Mouse (Mus musculus) heart, embryonic 13.5 days (tissue): Measurements from ENCODE around the gene Cd82. TPM values are rescaled to one million over a fixed set of nuclear protein-coding genes. Genes with fewer than 3 reads are reported as not detected.
A peak's percentile ranks its signal among the peaks of the same experiment; 100 is the strongest.

Experiments used
- ATAC-seq: fragments of 200-750 bp; cut with Nextera tagmentation; 2 replicates; pipeline ENCODE4 v1.8.0; 2017; ENCODE audit warnings: moderate TSS enrichment; ENCODE audit not compliant: insufficient number of reproducible peaks, low FRiP score, low TSS enrichment; ENCODE audit errors: extremely low read depth
- H3K27ac ChIP-seq: fragments of 300-500 bp; sonication (generic); replicated peaks from 2 replicates; pipeline ENCODE4 v1.5.1; 2015; ENCODE audit warnings: moderate library complexity, mild to moderate bottlenecking, inconsistent platforms
- H3K27me3 ChIP-seq: fragments of 300-500 bp; sonication (generic); replicated peaks from 2 replicates; pipeline ENCODE4 v1.6.1; 2015; ENCODE audit warnings: mild to moderate bottlenecking, inconsistent platforms
- H3K36me3 ChIP-seq: fragments of 300-500 bp; sonication (generic); 2 replicates; pipeline ENCODE4 v1.6.1; 2015; ENCODE audit warnings: mild to moderate bottlenecking, inconsistent platforms
- H3K4me1 ChIP-seq: fragments of 300-500 bp; sonication (generic); 2 replicates; pipeline ENCODE4 v1.6.1; 2015; ENCODE audit warnings: inconsistent platforms
- H3K4me2 ChIP-seq: fragments of 300-500 bp; sonication (generic); 2 replicates; pipeline ENCODE4 v1.6.1; 2015; ENCODE audit warnings: inconsistent platforms, mild to moderate bottlenecking, moderate library complexity
- H3K4me3 ChIP-seq: fragments of 300-500 bp; sonication (generic); 2 replicates; pipeline ENCODE4 v1.5.1; 2015; ENCODE audit warnings: moderate library complexity, mild to moderate bottlenecking, inconsistent platforms
- H3K9ac ChIP-seq: fragments of 300-500 bp; sonication (generic); 2 replicates; pipeline ENCODE4 v1.6.1; 2015; ENCODE audit warnings: inconsistent platforms, mild to moderate bottlenecking, moderate library complexity
- H3K9me3 ChIP-seq: fragments of 300-500 bp; sonication (generic); 2 replicates; pipeline ENCODE4 v1.6.1; 2016; ENCODE audit warnings: inconsistent platforms
- WGBS: fragments of 180-500 bp; shearing (Covaris S2); methylation state at CpG from one replicate; pipeline ENCODE4 v1.1.7; 2015; ENCODE audit warnings: mixed read lengths; 5-methylcytosine and 5-hydroxymethylcytosine counted together
- polyA plus RNA-seq: library from polyadenylated mRNA; unstranded; fragments of >200 nt; fragmentation: Nextera tagmentation; extraction: Ambion mirVana; gene quantifications from 2 replicates; pipeline ENCODE4 v1.2.1, GENCODE M21; 2015

Gene Cd82
- polyA plus RNA-seq, 1 experiment from 2014 or later: 27.2 TPM

GRCm38 (mm10) chr2:93488911-93489587 is 26.1 kb upstream of the Cd82 start:
- Histone ChIP-seq H3K4me3 (no peak overlapping the region), H3K4me1 (peaks cover 7% of the 10 kb centered on the region; the same call in 1 of the 2 replicates), H3K27me3 (peaks cover 69% of the 10 kb centered on the region), H3K4me2 (no peak overlapping the region), H3K9ac (no peak overlapping the region), H3K9me3 (no peaks in the 10 kb centered on the region), H3K36me3 (no peaks in the 10 kb centered on the region), H3K27ac (no peak overlapping the region)
- WGBS: 22% methylated on average over 19 of the region's 19 CpGs
- no peak for ATAC-seq

- Histone ChIP-seq H3K36me3 (no peaks in the 10 kb centered on the region), H3K27me3 (peaks cover 58% of the 10 kb centered on the region), H3K4me3 (no peak overlapping the region), H3K4me1 (peaks cover 7% of the 10 kb centered on the region; the same call in 1 of the 2 replicates), H3K4me2 (no peak overlapping the region), H3K27ac (no peak overlapping the region), H3K9me3 (no peaks in the 10 kb centered on the region), H3K9ac (peak overlapping the region; percentile 37; the same call in 1 of the 2 replicates)
- WGBS: 39% methylated on average over 9 of the region's 9 CpGs
- ATAC-seq: no peak
Measured at GRCm38 (mm10) chr2:93485459-93485858, 22.5 kb upstream of the Cd82 start.

GRCm38 (mm10) chr2:93482036-93482644 is 19.2 kb upstream of the Cd82 start:
- ATAC-seq: no peak
- no peak overlapping the region for H3K4me3 ChIP-seq
- WGBS: 50% methylated on average over 6 of the region's 6 CpGs
- peaks cover 34% of the 10 kb centered on the region for H3K27me3 ChIP-seq
- no peak overlapping the region for H3K27ac ChIP-seq
- peaks cover 7% of the 10 kb centered on the region; the same call in 1 of the 2 replicates for H3K4me1 ChIP-seq
- H3K4me2 ChIP-seq: no peak overlapping the region
- H3K9me3 ChIP-seq: no peaks in the 10 kb centered on the region
- H3K9ac ChIP-seq: no peak overlapping the region
- H3K36me3 ChIP-seq: no peaks in the 10 kb centered on the region

GRCm38 (mm10) chr2:93478744-93479143 is 15.8 kb upstream of the Cd82 start:
- Histone ChIP-seq H3K36me3 (no peaks in the 10 kb centered on the region), H3K4me2 (no peak overlapping the region), H3K9ac (no peak overlapping the region), H3K4me3 (no peak overlapping the region), H3K27ac (no peak overlapping the region), H3K4me1 (0 out of 2 replicates have a peak, but pooled peaks cover 3% of the 10 kb centered on the region), H3K27me3 (peaks cover 51% of the 10 kb centered on the region), H3K9me3 (no peaks in the 10 kb centered on the region)
- 64% methylated on average over 5 of the region's 5 CpGs for WGBS
- ATAC-seq: no peak

GRCm38 (mm10) chr2:93477519-93477918 is 14.6 kb upstream of the Cd82 start:
- no peak for ATAC-seq
- 38% methylated on average over 7 of the region's 7 CpGs for WGBS
- no peaks in the 10 kb centered on the region for H3K9me3 ChIP-seq
- no peaks in the 10 kb centered on the region for H3K36me3 ChIP-seq
- H3K9ac ChIP-seq: no peak overlapping the region
- no peak overlapping the region for H3K27ac ChIP-seq
- H3K4me1 ChIP-seq: 0 out of 2 replicates have a peak, but pooled peaks cover 3% of the 10 kb centered on the region
- H3K4me3 ChIP-seq: no peak overlapping the region
- no peak overlapping the region for H3K4me2 ChIP-seq
- H3K27me3 ChIP-seq: peaks cover 42% of the 10 kb centered on the region

- Histone ChIP-seq H3K9ac (no peak overlapping the region), H3K36me3 (no peaks in the 10 kb centered on the region), H3K4me1 (0 out of 2 replicates have a peak, but pooled peaks cover 3% of the 10 kb centered on the region), H3K27me3 (peaks cover 40% of the 10 kb centered on the region), H3K4me2 (no peak overlapping the region), H3K27ac (no peak overlapping the region), H3K9me3 (no peaks in the 10 kb centered on the region), H3K4me3 (no peak overlapping the region)
- ATAC-seq: no peak
- WGBS: 77% methylated on average over 7 of the region's 7 CpGs
Measured at GRCm38 (mm10) chr2:93476487-93476886, 13.5 kb upstream of the Cd82 start.

- H3K9me3 ChIP-seq: no peaks in the 10 kb centered on the region
- H3K27me3 ChIP-seq: peaks cover 34% of the 10 kb centered on the region
- H3K27ac ChIP-seq: no peak overlapping the region
- no peaks in the 10 kb centered on the region for H3K36me3 ChIP-seq
- no peak overlapping the region for H3K4me3 ChIP-seq
- H3K4me2 ChIP-seq: no peak overlapping the region
- WGBS: under 1% methylated on average over 11 of the region's 11 CpGs
- H3K4me1 ChIP-seq: peaks cover 13% of the 10 kb centered on the region
- no peak overlapping the region for H3K9ac ChIP-seq
- 0 out of 2 replicates have a peak, but pooled peaks have one; percentile 16 for ATAC-seq
Measured at GRCm38 (mm10) chr2:93475040-93475439, 12.1 kb upstream of the Cd82 start.

GRCm38 (mm10) chr2:93473915-93474314 is 11.0 kb upstream of the Cd82 start:
- Histone ChIP-seq H3K4me1 (peaks cover 17% of the 10 kb centered on the region), H3K36me3 (no peaks in the 10 kb centered on the region), H3K27ac (no peak overlapping the region), H3K9me3 (no peaks in the 10 kb centered on the region), H3K27me3 (peaks cover 37% of the 10 kb centered on the region), H3K4me3 (no peak overlapping the region), H3K4me2 (no peak overlapping the region), H3K9ac (no peak overlapping the region)
- 73% methylated on average over 9 of the region's 9 CpGs for WGBS
- no peak for ATAC-seq

GRCm38 (mm10) chr2:93470849-93471576 is 8.1 kb upstream of the Cd82 start:
- peaks cover 24% of the 10 kb centered on the region for H3K27me3 ChIP-seq
- no peaks in the 10 kb centered on the region for H3K36me3 ChIP-seq
- peaks cover 18% of the 10 kb centered on the region for H3K4me1 ChIP-seq
- WGBS: 18% methylated on average over 3 of the region's 3 CpGs
- no peak for ATAC-seq
- no peaks in the 10 kb centered on the region for H3K9me3 ChIP-seq
- H3K27ac ChIP-seq: no peak overlapping the region
- peak overlapping the region; percentile 80; the same call in 1 of the 2 replicates for H3K9ac ChIP-seq
- peak overlapping the region; percentile 54 for H3K4me3 ChIP-seq
- peak overlapping the region; percentile 86 for H3K4me2 ChIP-seq

GRCm38 (mm10) chr2:93470127-93470526 is 7.2 kb upstream of the Cd82 start:
- Histone ChIP-seq H3K36me3 (no peaks in the 10 kb centered on the region), H3K9me3 (no peaks in the 10 kb centered on the region), H3K27ac (no peak overlapping the region), H3K4me1 (peaks cover 15% of the 10 kb centered on the region), H3K4me2 (peak overlapping the region; percentile 86), H3K27me3 (peaks cover 17% of the 10 kb centered on the region), H3K9ac (peak overlapping the region; percentile 80), H3K4me3 (peak overlapping the region; percentile 54)
- ATAC-seq: no peak
- 1% methylated on average over 9 of the region's 9 CpGs for WGBS

GRCm38 (mm10) chr2:93469118-93469517 is 6.2 kb upstream of the Cd82 start:
- Histone ChIP-seq H3K4me3 (no peak overlapping the region), H3K27me3 (peaks cover 11% of the 10 kb centered on the region), H3K36me3 (no peaks in the 10 kb centered on the region), H3K9me3 (no peaks in the 10 kb centered on the region), H3K4me2 (no peak overlapping the region), H3K4me1 (peaks cover 15% of the 10 kb centered on the region), H3K27ac (no peak overlapping the region), H3K9ac (no peak overlapping the region)
- WGBS: 14% methylated on average over 7 of the region's 7 CpGs
- no peak for ATAC-seq
